Mouse (Mus musculus): ENCODE data around the gene Espn.

The Espn gene

GRCm38 (mm10) chr4:152146033-152146827 lies 5.9 kb downstream of the Espn start:
- DNase-seq (ENCODE audit: low spot score in 2 of 2), result no peak

GRCm38 (mm10) chr4:152145473-152145872 lies 6.7 kb downstream of the Espn start:
- no peak for DNase-seq (ENCODE audit: low spot score in 2 of 2)

DNA sequence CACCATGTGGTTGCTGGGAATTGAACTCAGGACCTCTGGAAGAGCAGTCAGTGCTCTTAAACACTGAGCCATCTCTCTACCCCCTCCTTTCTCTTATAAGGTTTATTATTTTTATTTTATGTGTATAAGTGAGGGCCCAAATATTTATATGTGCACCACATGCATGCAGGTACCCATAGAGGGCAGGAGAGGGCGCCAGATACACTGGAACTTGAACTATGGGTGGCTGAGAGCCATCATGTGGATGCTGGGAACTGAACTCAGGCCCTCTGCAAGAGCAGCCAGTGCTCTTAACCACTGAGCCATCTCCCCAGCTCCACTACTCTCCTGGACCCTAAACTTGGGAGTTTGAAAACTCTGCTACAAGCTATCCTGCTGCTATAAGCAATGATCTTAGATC lies 8.5 kb downstream of the Espn start:
- DNase-seq (ENCODE audit: low spot score in 2 of 2), result no peak

DNA sequence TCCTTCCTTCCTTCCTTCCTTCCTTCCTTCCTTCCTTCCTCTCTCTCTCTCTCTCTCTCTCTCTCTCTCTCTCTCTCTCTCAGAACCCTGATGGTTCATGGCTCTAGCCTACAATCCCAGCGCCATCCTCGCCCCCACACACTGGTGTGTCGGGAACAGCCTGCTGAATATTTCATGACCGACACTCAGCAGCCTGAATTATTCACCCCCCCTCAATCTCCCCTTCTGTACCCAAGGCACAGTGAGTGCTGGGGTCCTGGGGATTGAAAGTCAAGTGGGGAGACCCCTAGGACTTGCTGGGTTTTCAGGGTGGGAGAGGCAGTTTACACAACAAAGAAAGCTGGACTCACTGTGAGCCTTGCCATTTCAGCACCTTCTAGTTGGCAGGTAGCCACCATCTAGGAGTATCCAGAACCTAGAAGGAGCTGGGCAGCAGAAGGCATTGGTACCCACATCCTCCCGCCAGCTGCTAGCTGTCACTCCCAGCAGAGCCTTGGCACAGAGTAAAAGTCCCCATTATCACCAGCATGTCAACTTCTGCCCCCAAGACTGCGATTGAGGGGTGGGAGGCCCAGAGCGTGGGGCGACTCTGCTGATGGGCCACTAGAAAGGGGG lies 10.5 kb downstream of the Espn start:
- no peak for DNase-seq (ENCODE audit: low spot score in 2 of 2)

DNA sequence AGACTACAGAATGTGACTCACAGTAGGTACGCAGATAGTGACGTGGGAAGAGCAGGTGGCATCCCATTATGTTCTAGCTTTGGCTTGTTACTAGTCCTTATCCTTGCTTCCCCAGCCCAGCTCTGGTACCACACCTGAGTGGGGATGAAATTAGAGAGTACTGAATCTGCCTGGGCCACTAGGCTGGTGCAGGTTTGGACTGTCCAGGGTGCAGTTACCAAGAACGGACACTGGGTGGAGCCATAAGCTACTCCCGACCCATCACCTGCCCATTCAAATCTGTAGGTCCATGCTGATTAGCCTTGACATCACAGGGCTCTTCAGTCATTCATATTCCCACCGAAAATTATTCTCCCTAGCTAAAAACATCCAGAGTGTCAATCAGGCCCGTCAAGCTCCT lies 11.7 kb downstream of the Espn start:
- DNase-seq (ENCODE audit: low spot score in 2 of 2), result no peak

DNA sequence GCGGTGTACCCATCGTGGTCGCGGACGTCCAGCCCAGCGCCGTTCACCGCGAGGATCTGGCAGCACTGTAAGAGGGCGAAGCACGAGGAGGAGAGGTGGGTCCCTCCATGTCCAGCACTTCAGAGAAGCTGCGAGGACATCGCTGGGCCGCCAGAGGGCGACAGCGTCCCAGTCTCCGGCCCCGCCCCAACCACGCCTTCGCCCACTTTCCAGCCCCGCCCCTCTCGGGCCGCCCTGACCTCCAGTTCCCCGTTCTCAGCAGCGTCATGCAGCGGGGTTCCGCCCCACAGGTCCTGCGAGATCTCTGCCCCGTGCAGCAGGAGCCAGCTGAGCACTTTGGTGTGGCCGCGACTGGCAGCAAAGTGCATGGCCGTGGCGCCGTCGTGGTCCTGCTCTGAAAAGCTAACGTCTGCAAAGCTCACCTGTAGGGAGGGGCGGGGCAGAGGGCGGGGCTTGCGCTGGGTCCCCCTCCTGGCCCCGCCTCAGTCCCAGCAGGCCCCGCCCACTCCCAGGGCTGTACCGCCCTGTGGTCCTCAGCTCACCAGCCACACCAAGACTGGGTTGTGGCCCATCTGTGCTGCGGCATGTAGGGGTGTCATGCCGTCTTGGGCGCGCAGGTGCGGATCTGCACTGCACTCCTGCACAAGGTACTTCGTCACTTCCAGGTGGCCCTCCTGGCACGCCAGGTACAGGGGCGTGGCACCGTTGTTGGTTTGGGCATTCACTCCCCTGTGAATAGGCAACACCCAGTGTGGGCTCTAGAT lies 13.5 kb downstream of the Espn start:
- DNase-seq (ENCODE audit: low spot score in 2 of 2), result peak; percentile 81 to 84

GRCm38 (mm10) chr4:152136876-152137250 lies 15.3 kb downstream of the Espn start:
- no peak for DNase-seq (ENCODE audit: low spot score in 2 of 2)

- no peak for DNase-seq (ENCODE audit: low spot score in 2 of 2)
Observed at GRCm38 (mm10) chr4:152136112-152136875, 15.9 kb downstream of the Espn start.

DNA sequence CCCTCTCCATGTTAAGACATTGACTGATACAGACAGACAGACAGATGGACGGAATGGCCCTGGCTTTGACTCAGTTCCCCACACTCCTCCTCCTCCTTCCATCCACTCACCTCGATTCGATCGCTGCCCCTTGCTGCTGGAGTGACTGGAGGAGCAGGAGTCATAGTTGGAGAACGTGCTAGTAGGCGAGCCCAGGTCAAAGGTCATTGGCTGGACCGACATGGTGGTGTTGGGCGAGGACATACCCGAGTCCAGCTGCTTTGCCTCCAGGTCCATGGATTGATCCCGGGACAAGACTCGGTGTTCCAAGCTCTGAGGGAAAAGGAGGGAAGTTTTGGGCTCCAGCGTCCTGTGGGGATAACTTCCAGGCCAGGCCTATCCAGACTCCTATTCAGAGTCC lies 16.8 kb downstream of the Espn start:
- no peak for DNase-seq (ENCODE audit: low spot score in 2 of 2)

DNA sequence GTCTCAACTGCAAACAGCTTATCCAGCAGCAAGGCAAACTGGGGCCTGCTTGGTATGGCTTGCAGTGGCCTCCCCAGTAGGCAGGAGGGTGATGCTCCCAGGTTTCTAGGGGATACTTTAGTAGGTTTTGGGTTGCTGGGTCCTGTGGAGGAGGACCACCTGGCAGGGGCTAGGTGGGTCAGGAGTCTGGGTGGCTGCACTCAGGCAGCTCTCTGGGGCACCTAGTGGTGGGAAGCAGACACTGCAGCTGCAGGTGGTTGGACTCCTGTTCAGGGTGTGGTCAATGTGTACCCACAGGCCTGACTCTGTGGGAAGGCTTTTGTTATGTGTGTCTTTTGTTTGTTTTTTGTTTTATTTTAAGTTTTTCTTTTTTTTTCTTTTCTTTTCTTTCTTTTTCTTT lies 17.7 kb downstream of the Espn start:
- DNase-seq (ENCODE audit: low spot score in 2 of 2), result no peak

DNA sequence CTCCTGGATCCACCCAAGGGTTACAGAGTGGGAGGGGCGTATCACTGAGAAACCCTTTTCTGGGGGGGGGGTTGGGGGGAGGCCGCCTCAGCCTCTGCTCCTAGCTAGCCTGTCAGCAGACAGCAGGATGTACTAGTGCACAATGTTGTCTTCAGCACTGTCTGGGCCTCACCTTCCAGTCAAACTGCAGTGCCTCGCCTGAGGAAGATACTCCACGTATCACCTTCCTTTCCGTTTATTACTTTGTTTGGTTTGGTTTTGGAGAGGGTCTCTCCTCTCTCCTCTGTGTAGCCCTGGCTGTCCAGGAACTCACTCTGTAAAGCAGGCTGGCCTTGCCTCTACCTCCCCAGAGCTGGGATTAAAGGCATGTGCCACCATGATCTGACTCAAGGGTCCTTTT lies 19.0 kb downstream of the Espn start:
- DNase-seq (ENCODE audit: low spot score in 2 of 2), result no peak

DNA sequence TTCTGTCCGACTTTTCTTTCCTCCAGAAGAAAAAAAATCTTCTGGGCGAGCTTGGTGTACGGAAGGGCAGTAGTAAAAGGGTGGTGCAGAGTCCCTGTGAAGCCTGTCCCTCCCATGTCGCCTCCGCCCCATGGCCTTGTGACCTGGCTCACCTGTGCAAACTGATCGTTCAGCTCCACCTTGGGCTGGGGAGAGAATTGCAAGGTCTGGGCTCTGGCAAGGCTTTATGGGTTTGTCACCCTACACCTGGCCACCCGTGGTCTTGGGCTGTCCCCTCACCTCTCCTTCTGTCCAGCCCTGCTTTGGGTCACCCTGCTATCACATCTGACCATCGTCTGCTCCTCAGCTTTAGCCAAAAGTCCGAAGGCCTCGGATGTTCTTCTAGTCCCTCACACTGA lies 19.4 kb downstream of the Espn start:
- DNase-seq (ENCODE audit: low spot score in 2 of 2), result no peak

DNA sequence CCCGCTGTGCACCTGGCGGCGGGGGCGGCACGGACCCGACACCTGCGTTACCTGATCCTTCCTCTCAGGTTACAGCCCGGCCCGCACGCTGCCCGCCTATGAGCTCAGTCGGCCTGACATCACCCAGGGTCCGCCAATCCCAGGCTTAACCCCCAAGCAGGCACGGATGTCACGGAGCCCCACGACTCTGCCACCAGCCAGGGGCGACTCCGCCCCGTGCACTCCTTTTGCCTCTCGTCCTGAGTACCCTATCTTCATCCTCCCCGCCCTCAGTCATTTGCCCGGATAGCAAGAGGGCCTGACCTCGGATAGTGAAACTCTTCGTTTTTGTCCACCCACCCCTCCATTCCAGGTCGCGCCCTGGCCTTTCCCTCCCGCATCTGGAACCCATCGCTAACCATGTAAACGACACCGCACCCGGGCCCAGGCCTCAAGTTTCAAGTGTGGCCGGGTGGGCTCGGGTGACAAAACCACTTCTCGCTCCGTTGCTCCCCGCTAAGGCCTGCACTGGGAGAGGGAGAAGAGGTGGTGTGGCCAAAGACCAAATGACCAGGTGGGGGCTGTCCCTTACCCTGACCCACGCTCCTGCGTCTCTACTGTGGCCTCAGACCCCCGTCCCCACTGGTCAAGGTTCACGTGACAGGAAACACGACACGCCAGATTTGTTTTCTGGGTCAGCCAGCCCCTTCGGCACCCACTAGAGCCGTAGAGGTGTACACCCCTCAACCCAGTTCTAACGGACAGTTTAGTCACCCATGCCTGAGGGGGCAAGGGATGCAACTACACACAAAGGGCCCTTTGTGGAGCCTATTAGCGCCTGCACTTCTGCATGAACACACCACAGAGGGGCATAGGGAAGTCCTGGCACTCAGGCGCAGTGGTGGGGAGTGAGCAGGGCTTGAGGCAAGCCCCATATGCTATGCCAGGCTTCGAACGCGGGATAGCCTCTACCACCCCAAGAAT lies 20.1 kb downstream of the Espn start:
- no peak for DNase-seq (ENCODE audit: low spot score in 2 of 2)

DNA sequence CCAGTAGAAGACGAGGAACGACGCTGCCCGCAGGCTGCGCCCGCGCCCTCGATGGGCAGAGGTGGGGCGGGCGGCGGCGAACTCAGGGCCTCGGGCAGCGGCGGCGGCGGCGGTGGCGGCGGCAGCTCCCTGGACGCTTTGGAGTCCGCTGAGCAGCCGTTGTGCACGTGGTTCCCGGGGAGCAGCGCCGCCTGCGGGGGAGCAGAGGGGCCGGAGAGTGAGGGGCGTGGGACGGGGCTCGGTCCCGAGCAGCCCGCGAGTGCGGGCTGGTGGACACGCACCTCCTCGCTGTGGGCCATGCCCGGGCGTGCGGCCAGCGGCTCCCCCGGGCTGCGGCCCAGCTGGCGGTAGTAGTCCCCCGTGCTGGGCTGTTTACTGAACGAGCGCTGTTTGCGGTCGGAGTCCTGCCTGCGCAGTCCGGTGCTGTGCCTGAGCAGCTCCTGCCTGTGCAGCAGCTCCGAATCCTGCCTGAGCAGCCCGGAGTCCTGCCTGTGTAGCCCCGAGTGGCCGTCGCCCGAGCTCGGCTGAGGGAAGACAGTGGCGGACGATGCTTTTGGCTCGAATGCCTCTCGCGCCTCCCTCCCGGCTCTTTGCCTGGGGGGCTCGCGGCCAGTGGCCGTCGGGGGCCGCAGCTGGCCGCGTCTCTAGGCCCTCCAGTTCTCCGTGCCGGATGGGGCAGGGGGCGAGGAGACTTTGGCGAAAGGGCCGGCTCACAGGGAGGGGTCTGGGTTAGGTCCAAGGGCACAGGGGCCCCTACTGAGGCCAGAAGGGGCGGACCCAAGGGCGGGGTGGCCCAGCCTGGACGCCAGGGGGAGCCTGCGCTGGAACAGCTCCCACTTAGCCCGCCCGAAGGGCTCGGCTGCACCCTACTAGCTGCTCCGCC lies 21.2 kb downstream of the Espn start:
- peak; percentile 70 to 73 for DNase-seq (ENCODE audit: low spot score in 2 of 2)

- no peak for DNase-seq (ENCODE audit: low spot score in 2 of 2)
Observed at GRCm38 (mm10) chr4:152129395-152129930, 22.7 kb downstream of the Espn start.

GRCm38 (mm10) chr4:152128784-152129183 lies 23.4 kb downstream of the Espn start:
- DNase-seq (ENCODE audit: low spot score in 2 of 2), result no peak

- no peak for DNase-seq (ENCODE audit: low spot score in 2 of 2)
Observed at GRCm38 (mm10) chr4:152127884-152128283, 24.3 kb downstream of the Espn start.

DNA sequence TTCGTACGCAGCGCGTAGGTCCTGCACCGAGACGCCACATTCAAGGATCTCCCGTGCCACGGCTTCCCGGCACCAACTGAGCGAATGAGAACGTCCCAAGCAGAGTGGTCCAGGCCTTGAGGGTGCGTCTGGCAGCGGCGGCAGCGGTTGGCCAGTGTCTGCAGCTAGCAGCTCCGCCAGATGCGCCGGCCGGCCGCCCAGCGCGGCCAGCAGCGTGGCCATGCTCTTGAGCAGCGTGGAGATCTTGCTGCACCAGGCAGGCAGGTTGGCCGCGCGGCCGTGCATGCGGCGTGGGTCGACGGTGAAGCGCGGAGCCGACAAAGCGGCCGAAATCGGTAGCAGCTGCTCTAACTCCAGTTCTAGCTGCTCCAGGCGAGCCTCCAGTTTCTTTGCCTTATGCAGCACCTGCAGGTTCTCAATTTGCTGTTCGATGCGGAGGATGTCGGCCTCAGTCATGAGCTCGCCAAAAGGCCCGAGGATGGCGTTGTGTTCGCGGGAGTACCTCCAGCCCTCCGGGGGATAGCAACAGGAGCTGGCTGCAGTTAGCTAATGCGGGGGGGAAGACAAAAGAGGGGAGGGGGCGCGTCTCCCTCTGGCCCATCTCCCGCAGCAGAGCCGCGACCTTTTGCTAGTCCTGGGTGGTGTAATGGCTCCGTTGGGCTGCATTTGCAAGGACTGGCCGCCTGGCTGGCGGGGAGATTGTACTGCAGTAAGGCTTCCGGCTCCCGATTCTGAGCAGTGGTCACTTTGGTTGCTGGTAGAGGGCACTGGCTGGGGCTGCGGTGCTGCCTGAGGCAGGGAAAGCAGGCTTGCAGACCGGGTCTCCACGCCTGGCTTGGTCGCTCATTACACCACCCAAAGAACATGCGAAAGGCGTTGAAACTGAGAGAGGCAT lies 25.9 kb downstream of the Espn start:
- no peak for DNase-seq (ENCODE audit: low spot score in 2 of 2)
